Mouse (Mus musculus): ENCODE results near the gene Map3k4. TPM values are rescaled to one million over a fixed set of nuclear protein-coding genes. Genes with fewer than 3 reads are reported as not detected.

Map3k4 gene
- total and polyA plus RNA-seq, 3 experiments = 26.8 to 40.3 (median 28.7) TPM

- no peaks in the 10 kb centered on the region for H3K9me3 ChIP-seq (replicated peaks)
- no peaks in the 10 kb centered on the region for H3K4me1 ChIP-seq (ENCODE audit: insufficient read depth, low read depth, low read length)
- peaks cover 82% of the 10 kb centered on the region for H3K36me3 ChIP-seq (replicated peaks)
- H3K4me3 ChIP-seq (ENCODE audit: low read depth, low read length) = no peak overlapping the region
- H3K27me3 ChIP-seq (ENCODE audit: insufficient read depth, low read length) = no peaks in the 10 kb centered on the region
- TF ChIP-seq CTCF (IDR thresholded peaks at IDR 0.05; ENCODE audit: low read depth, low read length) = no peak
- DNase-seq (ENCODE audit: low spot score) = no peak
- no peak for ATAC-seq (ENCODE audit: extremely low read depth, insufficient number of reproducible peaks, low FRiP score, poor library complexity, severe bottlenecking)
Observed at GRCm38 (mm10) chr17:12240701-12241100, 77.9 kb downstream of the Map3k4 start.

- DNase-seq (ENCODE audit: low spot score) = no peak
- TF ChIP-seq POLR2AphosphoS5 (IDR thresholded peaks at IDR 0.05; ENCODE audit: insufficient replicate concordance, low read depth, low read length) (no peak), GATA1 (IDR thresholded peaks at IDR 0.05; ENCODE audit: borderline replicate concordance, low read length) (no peak), GATA2 (IDR thresholded peaks at IDR 0.05; ENCODE audit: borderline replicate concordance, low read depth, low read length) (no peak), TAL1 (conservative IDR thresholded peaks at IDR 0.05; ENCODE audit: low read depth, low read length) (no peak), CTCF (IDR thresholded peaks at IDR 0.05; ENCODE audit: low read depth, low read length) (no peak)
- no peak for ATAC-seq (ENCODE audit: extremely low read depth, insufficient number of reproducible peaks, low FRiP score, poor library complexity, severe bottlenecking)
- Histone ChIP-seq H3K4me3 (ENCODE audit: low read depth, low read length) (no peak overlapping the region), H3K27me3 (ENCODE audit: insufficient read depth, low read length) (no peaks in the 10 kb centered on the region), H3K4me1 (ENCODE audit: insufficient read depth, low read depth, low read length) (no peaks in the 10 kb centered on the region; the same call in 1 of the 2 replicates), H3K36me3 (replicated peaks) (peaks cover 95% of the 10 kb centered on the region), H3K9me3 (replicated peaks) (no peaks in the 10 kb centered on the region)
Observed at GRCm38 (mm10) chr17:12232724-12233123, 85.9 kb downstream of the Map3k4 start.

GRCm38 (mm10) chr17:12231087-12231486, 87.5 kb downstream of the Map3k4 start:
- TF ChIP-seq GATA2 (IDR thresholded peaks at IDR 0.05; ENCODE audit: borderline replicate concordance, low read depth, low read length) (no peak), TAL1 (conservative IDR thresholded peaks at IDR 0.05; ENCODE audit: low read depth, low read length) (no peak), CTCF (IDR thresholded peaks at IDR 0.05; ENCODE audit: low read depth, low read length) (no peak), POLR2AphosphoS5 (IDR thresholded peaks at IDR 0.05; ENCODE audit: insufficient replicate concordance, low read depth, low read length) (no peak), GATA1 (IDR thresholded peaks at IDR 0.05; ENCODE audit: borderline replicate concordance, low read length) (no peak)
- Histone ChIP-seq H3K9me3 (replicated peaks) (no peaks in the 10 kb centered on the region), H3K27me3 (ENCODE audit: insufficient read depth, low read length) (no peaks in the 10 kb centered on the region), H3K36me3 (replicated peaks) (peaks cover 98% of the 10 kb centered on the region), H3K4me3 (ENCODE audit: low read depth, low read length) (no peak overlapping the region), H3K4me1 (ENCODE audit: insufficient read depth, low read depth, low read length) (no peaks in the 10 kb centered on the region; the same call in 1 of the 2 replicates)
- no peak for DNase-seq (ENCODE audit: low spot score)
- ATAC-seq (ENCODE audit: extremely low read depth, insufficient number of reproducible peaks, low FRiP score, poor library complexity, severe bottlenecking) = no peak

GRCm38 (mm10) chr17:12230167-12230566, 88.4 kb downstream of the Map3k4 start:
- Histone ChIP-seq H3K4me1 (ENCODE audit: insufficient read depth, low read depth, low read length) (no peaks in the 10 kb centered on the region; the same call in 1 of the 2 replicates), H3K27me3 (ENCODE audit: insufficient read depth, low read length) (no peaks in the 10 kb centered on the region), H3K9me3 (replicated peaks) (no peaks in the 10 kb centered on the region), H3K36me3 (replicated peaks) (peaks cover 94% of the 10 kb centered on the region), H3K4me3 (ENCODE audit: low read depth, low read length) (no peak overlapping the region)
- ATAC-seq (ENCODE audit: extremely low read depth, insufficient number of reproducible peaks, low FRiP score, poor library complexity, severe bottlenecking) (no peak), DNase-seq (ENCODE audit: low spot score) (no peak)
- no peak for TF ChIP-seq TAL1 (conservative IDR thresholded peaks at IDR 0.05; ENCODE audit: low read depth, low read length)
- no peak for TF ChIP-seq GATA1 (IDR thresholded peaks at IDR 0.05; ENCODE audit: borderline replicate concordance, low read length)
- TF ChIP-seq GATA2 (IDR thresholded peaks at IDR 0.05; ENCODE audit: borderline replicate concordance, low read depth, low read length) = no peak
- TF ChIP-seq CTCF (IDR thresholded peaks at IDR 0.05; ENCODE audit: low read depth, low read length) = no peak
- no peak for TF ChIP-seq POLR2AphosphoS5 (IDR thresholded peaks at IDR 0.05; ENCODE audit: insufficient replicate concordance, low read depth, low read length)

GRCm38 (mm10) chr17:12229756-12230155, 88.8 kb downstream of the Map3k4 start:
- Histone ChIP-seq H3K36me3 (replicated peaks) (peaks cover 93% of the 10 kb centered on the region), H3K9me3 (replicated peaks) (no peaks in the 10 kb centered on the region), H3K27me3 (ENCODE audit: insufficient read depth, low read length) (no peaks in the 10 kb centered on the region), H3K4me3 (ENCODE audit: low read depth, low read length) (no peak overlapping the region), H3K4me1 (ENCODE audit: insufficient read depth, low read depth, low read length) (no peaks in the 10 kb centered on the region; the same call in 1 of the 2 replicates)
- TF ChIP-seq TAL1 (conservative IDR thresholded peaks at IDR 0.05; ENCODE audit: low read depth, low read length) (no peak), GATA1 (IDR thresholded peaks at IDR 0.05; ENCODE audit: borderline replicate concordance, low read length) (no peak), POLR2AphosphoS5 (IDR thresholded peaks at IDR 0.05; ENCODE audit: insufficient replicate concordance, low read depth, low read length) (no peak), GATA2 (IDR thresholded peaks at IDR 0.05; ENCODE audit: borderline replicate concordance, low read depth, low read length) (no peak), CTCF (IDR thresholded peaks at IDR 0.05; ENCODE audit: low read depth, low read length) (no peak)
- ATAC-seq (ENCODE audit: extremely low read depth, insufficient number of reproducible peaks, low FRiP score, poor library complexity, severe bottlenecking) = no peak
- no peak for DNase-seq (ENCODE audit: low spot score)

GRCm38 (mm10) chr17:12228471-12228870, 90.1 kb downstream of the Map3k4 start:
- Histone ChIP-seq H3K36me3 (replicated peaks) (peaks cover 94% of the 10 kb centered on the region), H3K4me1 (ENCODE audit: insufficient read depth, low read depth, low read length) (no peaks in the 10 kb centered on the region; the same call in 1 of the 2 replicates), H3K27me3 (ENCODE audit: insufficient read depth, low read length) (no peaks in the 10 kb centered on the region), H3K9me3 (replicated peaks) (no peaks in the 10 kb centered on the region), H3K4me3 (ENCODE audit: low read depth, low read length) (no peak overlapping the region)
- no peak for ATAC-seq (ENCODE audit: extremely low read depth, insufficient number of reproducible peaks, low FRiP score, poor library complexity, severe bottlenecking)
- TF ChIP-seq POLR2AphosphoS5 (IDR thresholded peaks at IDR 0.05; ENCODE audit: insufficient replicate concordance, low read depth, low read length) (no peak), GATA2 (IDR thresholded peaks at IDR 0.05; ENCODE audit: borderline replicate concordance, low read depth, low read length) (no peak), GATA1 (IDR thresholded peaks at IDR 0.05; ENCODE audit: borderline replicate concordance, low read length) (no peak), CTCF (IDR thresholded peaks at IDR 0.05; ENCODE audit: low read depth, low read length) (no peak), TAL1 (conservative IDR thresholded peaks at IDR 0.05; ENCODE audit: low read depth, low read length) (no peak)
- DNase-seq (ENCODE audit: low spot score) = no peak

Measured in G1E (cell line).